Mouse (Mus musculus): ENCODE measurements around the gene Tial1. TPM values are rescaled to one million over a fixed set of nuclear protein-coding genes. Genes with fewer than 3 reads are reported as not detected.

The Tial1 gene
- polyA plus RNA-seq, 1 experiment from 2014 or later = 32.2 TPM

DNA sequence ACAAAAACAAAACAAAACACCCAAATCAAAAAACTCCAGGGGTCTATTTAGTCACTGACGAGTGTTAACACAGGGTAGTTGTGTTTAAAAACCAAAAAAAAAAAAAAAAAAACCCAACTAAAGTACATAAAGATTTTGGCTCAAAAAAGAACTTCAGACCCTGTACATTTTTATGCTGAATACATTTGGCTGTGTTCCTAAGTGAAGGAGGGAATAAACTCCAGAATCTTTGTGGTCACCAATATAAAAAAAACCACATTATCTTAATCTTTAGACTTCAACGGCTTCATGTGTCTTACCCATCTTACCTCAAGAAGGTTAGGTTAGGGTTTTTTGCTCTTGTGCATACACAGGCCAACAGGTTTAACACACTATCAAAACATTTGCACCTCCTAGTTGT lies 20.9 kb downstream of the Tial1 start:
- H3K4me1 ChIP-seq = no peaks in the 10 kb centered on the region
- H3K36me3 ChIP-seq (replicated peaks) = peaks cover 28% of the 10 kb centered on the region
- H3K4me2 ChIP-seq = no peak overlapping the region
- 88% methylated on average over 2 of the region's 2 CpGs for WGBS
- no peak overlapping the region for H3K9ac ChIP-seq
- H3K27ac ChIP-seq = no peak overlapping the region
- no peak overlapping the region for H3K4me3 ChIP-seq
- no peak for ATAC-seq (replicated peaks)
- no peaks in the 10 kb centered on the region for H3K27me3 ChIP-seq (replicated peaks)
- H3K9me3 ChIP-seq = no peaks in the 10 kb centered on the region

GRCm38 (mm10) chr7:128439251-128439650 lies 22.3 kb downstream of the Tial1 start:
- WGBS = 91% methylated on average over 6 of the region's 6 CpGs
- H3K9me3 ChIP-seq = no peaks in the 10 kb centered on the region

GRCm38 (mm10) chr7:128438131-128438530 lies 23.4 kb downstream of the Tial1 start:
- no peak overlapping the region for H3K4me2 ChIP-seq
- no peaks in the 10 kb centered on the region for H3K4me1 ChIP-seq
- no peak overlapping the region for H3K9ac ChIP-seq
- no peaks in the 10 kb centered on the region for H3K27me3 ChIP-seq (replicated peaks)
- H3K27ac ChIP-seq = no peak overlapping the region
- no peaks in the 10 kb centered on the region for H3K9me3 ChIP-seq
- no peak overlapping the region for H3K4me3 ChIP-seq
- H3K36me3 ChIP-seq (replicated peaks) = peaks cover 10% of the 10 kb centered on the region
- ATAC-seq (replicated peaks) = no peak

More at GRCm38 (mm10) chr7:128439251-128439650, 22.3 kb downstream of the Tial1 start:
- no peak overlapping the region for H3K9ac ChIP-seq
- H3K4me3 ChIP-seq = no peak overlapping the region
- peaks cover 16% of the 10 kb centered on the region for H3K36me3 ChIP-seq (replicated peaks)
- no peak overlapping the region for H3K4me2 ChIP-seq
- no peak for ATAC-seq (replicated peaks)
- H3K27me3 ChIP-seq (replicated peaks) = no peaks in the 10 kb centered on the region
- no peak overlapping the region for H3K27ac ChIP-seq
- H3K4me1 ChIP-seq = no peaks in the 10 kb centered on the region

GRCm38 (mm10) chr7:128433213-128433612 lies 28.3 kb downstream of the Tial1 start:
- Histone ChIP-seq H3K9me3 (no peaks in the 10 kb centered on the region), H3K4me1 (peaks cover 6% of the 10 kb centered on the region; the same call in 1 of the 2 replicates), H3K4me3 (no peak overlapping the region), H3K36me3 (replicated peaks) (no peaks in the 10 kb centered on the region), H3K27me3 (replicated peaks) (no peaks in the 10 kb centered on the region), H3K9ac (no peak overlapping the region), H3K27ac (no peak overlapping the region), H3K4me2 (no peak overlapping the region)
- peak; percentile 73; the same call in 1 of the 2 replicates for ATAC-seq (replicated peaks)
- WGBS = 70% methylated on average over 1 of the region's 1 CpGs

GRCm38 (mm10) chr7:128432574-128432973 lies 28.9 kb downstream of the Tial1 start:
- 48% methylated on average over 10 of the region's 10 CpGs for WGBS
- no peaks in the 10 kb centered on the region for H3K9me3 ChIP-seq
- H3K4me1 ChIP-seq = peaks cover 6% of the 10 kb centered on the region; the same call in 1 of the 2 replicates
- no peak overlapping the region for H3K27ac ChIP-seq
- H3K36me3 ChIP-seq (replicated peaks) = no peaks in the 10 kb centered on the region
- no peaks in the 10 kb centered on the region for H3K27me3 ChIP-seq (replicated peaks)
- H3K4me3 ChIP-seq = no peak overlapping the region
- H3K4me2 ChIP-seq = no peak overlapping the region
- no peak for ATAC-seq (replicated peaks)
- H3K9ac ChIP-seq = no peak overlapping the region

DNA sequence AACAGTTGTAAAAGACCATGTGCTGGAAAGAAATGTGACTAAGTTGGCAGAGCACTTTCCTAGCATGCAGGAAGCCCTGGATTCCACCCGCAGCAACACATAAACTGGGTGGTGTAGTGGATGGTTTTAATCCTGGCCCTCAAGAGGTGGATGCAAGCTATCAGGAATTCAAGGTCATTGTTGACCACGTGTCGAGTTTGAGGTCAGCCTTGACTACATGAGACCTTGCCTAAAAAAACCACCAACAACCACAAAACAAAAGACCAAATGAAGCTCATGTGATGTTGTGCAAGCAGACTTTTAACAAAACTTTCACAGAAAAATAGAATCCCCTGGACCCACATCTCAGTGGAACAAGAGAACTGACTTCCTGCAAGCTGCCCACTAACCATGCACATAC lies 39.0 kb downstream of the Tial1 start:
- Histone ChIP-seq H3K4me3 (no peak overlapping the region), H3K9me3 (no peaks in the 10 kb centered on the region), H3K4me1 (peaks cover 15% of the 10 kb centered on the region), H3K27me3 (replicated peaks) (peaks cover 29% of the 10 kb centered on the region), H3K4me2 (no peak overlapping the region), H3K36me3 (replicated peaks) (no peaks in the 10 kb centered on the region), H3K9ac (no peak overlapping the region), H3K27ac (no peak overlapping the region)
- ATAC-seq (replicated peaks) = no peak
- WGBS = 75% methylated on average over 3 of the region's 3 CpGs

DNA sequence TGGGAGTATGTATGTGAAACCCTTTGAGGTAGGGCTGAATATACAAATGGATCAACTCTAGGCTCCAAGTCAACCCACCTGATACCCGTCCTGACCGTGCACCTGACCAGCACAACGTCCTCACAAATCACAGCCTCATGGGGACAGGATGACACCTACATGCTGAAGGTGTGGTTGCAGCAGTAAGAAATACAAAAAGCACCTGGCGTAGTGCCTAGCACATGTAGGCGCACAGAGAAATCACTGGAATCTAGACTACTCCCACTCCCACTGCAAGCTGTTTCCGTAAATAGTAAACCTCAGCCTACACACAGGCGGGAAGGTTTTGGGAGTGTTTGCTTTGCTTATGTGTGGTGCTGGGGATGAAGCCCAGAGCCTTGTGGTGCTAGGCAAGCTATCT lies 39.8 kb downstream of the Tial1 start:
- Histone ChIP-seq H3K27me3 (replicated peaks) (peaks cover 36% of the 10 kb centered on the region), H3K9me3 (no peaks in the 10 kb centered on the region), H3K27ac (no peak overlapping the region), H3K4me3 (no peak overlapping the region), H3K4me2 (no peak overlapping the region), H3K9ac (no peak overlapping the region), H3K4me1 (peaks cover 23% of the 10 kb centered on the region), H3K36me3 (replicated peaks) (no peaks in the 10 kb centered on the region)
- ATAC-seq (replicated peaks) = no peak
- WGBS = 89% methylated on average over 7 of the region's 7 CpGs

DNA sequence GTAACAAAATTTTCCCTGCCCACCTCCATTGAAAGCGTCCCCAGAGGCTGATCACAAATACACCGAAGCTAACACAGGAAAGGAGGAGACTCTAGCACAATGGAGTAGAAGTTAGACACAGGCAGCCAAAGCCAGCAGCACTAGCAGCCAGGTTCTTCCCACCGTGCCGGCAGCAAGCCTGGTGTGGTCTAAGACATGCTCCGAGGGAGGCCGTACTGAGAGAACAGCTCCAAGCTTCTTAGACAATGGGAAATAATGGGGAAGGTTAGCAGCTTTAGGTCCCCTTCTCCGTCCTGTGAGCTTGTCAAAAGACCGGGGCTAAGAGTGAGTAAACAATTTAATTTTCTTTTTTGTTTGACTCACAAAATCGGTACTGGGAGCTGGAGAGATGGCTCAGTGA lies 41.8 kb downstream of the Tial1 start:
- H3K4me2 ChIP-seq = no peak overlapping the region
- peaks cover 47% of the 10 kb centered on the region for H3K27me3 ChIP-seq (replicated peaks)
- no peaks in the 10 kb centered on the region for H3K36me3 ChIP-seq (replicated peaks)
- no peak overlapping the region for H3K4me3 ChIP-seq
- H3K9me3 ChIP-seq = no peaks in the 10 kb centered on the region
- H3K9ac ChIP-seq = no peak overlapping the region
- ATAC-seq (replicated peaks) = no peak
- H3K27ac ChIP-seq = no peak overlapping the region
- peaks cover 24% of the 10 kb centered on the region for H3K4me1 ChIP-seq
- WGBS = 6% methylated on average over 9 of the region's 9 CpGs

GRCm38 (mm10) chr7:128417930-128418779 lies 43.4 kb downstream of the Tial1 start, which contains the start of gene Rgs10:
TSS of gene Rgs10 (minus strand) at chr7:128418758.
- Histone ChIP-seq H3K9ac (peak within 1 kb of the TSS; percentile 68), H3K4me1 (peaks cover 24% of the 10 kb centered on the region), H3K27me3 (replicated peaks) (peaks cover 47% of the 10 kb centered on the region), H3K4me2 (peak within 1 kb of the TSS; percentile 97), H3K9me3 (no peaks in the 10 kb centered on the region), H3K27ac (peak within 1 kb of the TSS; percentile 22; the same call in 1 of the 2 replicates), H3K4me3 (peak within 1 kb of the TSS; percentile 73), H3K36me3 (replicated peaks) (no peaks in the 10 kb centered on the region)
- under 1% methylated on average over 84 of the region's 102 CpGs for WGBS
- ATAC-seq (replicated peaks) = peak; percentile 80

DNA sequence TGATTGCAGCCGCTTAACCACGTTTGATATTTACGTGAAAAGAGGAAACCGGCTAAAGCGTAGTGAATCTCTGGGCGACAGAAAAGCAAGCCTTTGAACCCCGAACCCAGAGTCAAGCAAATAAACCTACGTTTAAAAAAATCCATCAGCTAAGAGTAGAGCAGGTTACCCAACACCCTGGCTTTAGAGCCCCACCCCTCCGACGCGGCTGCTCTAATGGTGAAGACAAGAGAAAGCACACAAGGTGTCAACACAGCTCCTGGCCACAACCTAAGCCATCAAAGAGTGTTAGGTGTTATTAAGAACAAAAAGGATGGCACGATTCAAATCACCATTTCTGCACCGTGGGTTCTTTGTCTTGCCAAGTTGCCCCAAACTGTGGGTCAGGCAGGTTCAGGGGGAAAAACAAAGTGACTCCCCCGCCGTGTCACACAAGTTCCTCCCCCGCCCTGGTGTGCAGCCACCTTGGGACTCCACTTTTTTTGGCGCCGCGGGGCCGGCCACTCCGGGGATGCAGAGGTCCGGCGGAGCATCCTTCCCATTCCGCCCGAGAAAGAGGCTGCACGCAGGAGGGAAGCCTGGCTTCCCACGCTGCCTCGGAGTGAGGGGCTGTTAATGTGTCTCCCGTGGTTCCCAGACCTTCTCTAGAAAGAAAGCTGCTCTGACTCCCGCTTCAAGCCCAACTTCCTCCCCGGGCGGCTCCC lies 44.1 kb downstream of the Tial1 start:
- Histone ChIP-seq H3K4me1 (peaks cover 24% of the 10 kb centered on the region), H3K4me3 (peak overlapping the region; percentile 73), H3K36me3 (replicated peaks) (no peaks in the 10 kb centered on the region), H3K9me3 (no peaks in the 10 kb centered on the region), H3K9ac (peak overlapping the region; percentile 68), H3K27ac (0 out of 2 replicates have a peak overlapping the region, but pooled peaks have one; percentile 22), H3K27me3 (replicated peaks) (peaks cover 47% of the 10 kb centered on the region), H3K4me2 (peak overlapping the region; percentile 97)
- ATAC-seq (replicated peaks) = peak; percentile 58
- WGBS = 2% methylated on average over 32 of the region's 32 CpGs

DNA sequence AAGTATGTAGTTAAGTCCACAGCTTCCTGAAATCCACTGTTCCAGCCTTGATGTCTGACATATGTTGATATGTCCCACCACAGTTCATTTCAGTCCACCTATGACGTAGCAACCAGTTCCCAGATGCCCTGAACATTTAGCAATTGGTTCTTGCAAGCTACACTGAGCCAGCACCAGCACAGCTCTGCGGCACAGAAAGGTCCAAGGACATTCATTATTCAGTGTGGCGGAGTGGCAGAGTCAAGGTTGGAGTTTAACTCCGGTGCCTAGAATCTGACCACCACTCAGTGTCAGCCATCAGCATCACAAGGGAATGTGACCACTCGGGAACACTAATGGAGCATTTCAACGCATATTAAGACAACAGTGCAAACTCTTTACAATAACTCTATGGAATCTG lies 44.9 kb downstream of the Tial1 start:
- H3K4me3 ChIP-seq = peak overlapping the region; percentile 73
- H3K36me3 ChIP-seq (replicated peaks) = no peaks in the 10 kb centered on the region
- no peak overlapping the region; the same call in 1 of the 2 replicates for H3K9ac ChIP-seq
- no peaks in the 10 kb centered on the region for H3K9me3 ChIP-seq
- no peak for ATAC-seq (replicated peaks)
- peaks cover 43% of the 10 kb centered on the region for H3K27me3 ChIP-seq (replicated peaks)
- 58% methylated on average over 6 of the region's 6 CpGs for WGBS
- H3K4me2 ChIP-seq = peak overlapping the region; percentile 97
- H3K4me1 ChIP-seq = peaks cover 24% of the 10 kb centered on the region
- H3K27ac ChIP-seq = no peak overlapping the region

- WGBS = 56% methylated on average over 8 of the region's 8 CpGs
- Histone ChIP-seq H3K9me3 (no peaks in the 10 kb centered on the region), H3K27me3 (replicated peaks) (peaks cover 28% of the 10 kb centered on the region), H3K9ac (no peak overlapping the region), H3K4me1 (peaks cover 24% of the 10 kb centered on the region), H3K36me3 (replicated peaks) (no peaks in the 10 kb centered on the region), H3K27ac (no peak overlapping the region), H3K4me2 (no peak overlapping the region), H3K4me3 (no peak overlapping the region)
- no peak for ATAC-seq (replicated peaks)
Measured at GRCm38 (mm10) chr7:128414433-128414832, 47.1 kb downstream of the Tial1 start.

Data from midbrain, embryonic 15.5 days (tissue).